Mouse (Mus musculus): ENCODE measurements around the gene Poc1a.
A peak's percentile ranks its signal among the peaks of the same experiment; 100 is the strongest.

The Poc1a gene

DNA sequence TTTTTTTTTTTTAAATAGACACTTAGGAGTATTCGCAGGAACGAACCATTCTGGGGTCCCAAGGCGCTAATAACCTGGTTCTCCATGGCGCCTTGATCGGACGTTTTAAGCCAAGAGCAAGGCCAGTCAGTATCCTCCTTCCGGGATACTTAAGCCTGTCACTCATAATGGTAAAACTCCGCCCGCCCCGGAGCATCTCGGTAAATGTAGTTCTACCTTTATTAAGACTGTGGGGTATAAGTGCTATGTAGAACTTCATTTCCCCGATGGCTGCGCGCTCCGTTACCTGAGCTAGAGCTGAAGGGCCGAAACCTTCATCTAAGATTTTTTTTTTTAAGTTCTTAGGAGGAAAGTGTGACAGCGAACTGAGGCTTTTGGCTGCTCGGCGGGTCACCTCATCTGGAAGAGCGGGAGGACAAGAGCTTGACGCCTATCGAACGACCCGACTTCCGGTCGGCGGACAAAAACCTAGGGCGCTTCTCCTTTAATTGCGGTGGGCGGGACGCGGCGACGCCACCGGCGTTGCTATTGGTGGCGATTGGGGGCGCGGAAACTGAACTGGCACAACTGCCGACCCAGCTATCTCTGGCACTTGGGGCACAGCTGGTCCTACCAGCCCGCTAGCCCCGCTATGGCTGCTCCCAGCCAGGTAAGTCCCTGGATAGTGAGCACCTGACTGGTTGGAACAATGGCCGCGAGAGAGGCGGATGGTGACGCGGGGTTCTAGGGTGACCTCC, at the start of gene Poc1a:
Gene Poc1a (plus strand): TSS at position 254 of the 737 bp plus-strand sequence.
- peak; percentile 92 for DNase-seq (ENCODE audit: low read depth)

DNA sequence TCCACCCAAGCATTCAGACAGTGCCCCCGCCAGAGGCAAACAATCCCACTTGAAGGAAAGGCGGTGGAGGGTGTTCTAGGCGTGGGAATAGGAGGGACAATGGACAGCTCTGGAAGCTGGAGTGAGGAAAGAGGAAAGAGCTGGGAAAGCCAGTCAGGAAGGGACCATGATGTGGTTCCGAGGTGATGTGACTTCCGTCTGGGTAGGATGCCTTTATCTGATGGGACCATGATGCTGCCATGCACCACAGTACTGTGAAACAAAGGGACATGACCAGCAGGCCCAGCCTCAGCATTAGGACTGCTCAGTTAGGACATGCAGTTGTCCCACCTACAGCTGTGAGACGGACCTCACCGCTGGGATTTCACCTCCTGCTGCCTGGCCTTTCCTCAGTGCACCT, 49.6 kb upstream of the Poc1a start:
- no peak for DNase-seq (ENCODE audit: low read depth)

DNA sequence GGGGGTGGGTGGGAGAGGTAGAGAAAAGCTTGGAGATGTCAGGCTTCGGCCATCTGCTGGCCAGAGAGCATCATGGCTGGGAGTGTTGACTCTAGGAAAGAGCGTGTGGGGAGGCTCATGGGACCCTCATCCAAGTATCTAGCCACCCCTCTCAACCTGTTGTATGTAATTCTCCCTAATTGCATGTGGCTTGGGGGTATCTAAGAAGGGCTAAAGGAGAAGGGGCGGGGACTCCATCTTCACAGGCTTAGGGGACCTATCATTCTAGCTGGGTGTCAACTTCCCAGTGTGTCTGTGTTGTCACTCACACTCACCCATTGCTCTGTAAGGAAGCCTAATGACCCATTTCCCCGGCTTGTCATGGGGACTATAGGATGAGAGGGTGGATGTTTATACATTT, 49.0 kb upstream of the Poc1a start:
- no peak for DNase-seq (ENCODE audit: low read depth)

DNA sequence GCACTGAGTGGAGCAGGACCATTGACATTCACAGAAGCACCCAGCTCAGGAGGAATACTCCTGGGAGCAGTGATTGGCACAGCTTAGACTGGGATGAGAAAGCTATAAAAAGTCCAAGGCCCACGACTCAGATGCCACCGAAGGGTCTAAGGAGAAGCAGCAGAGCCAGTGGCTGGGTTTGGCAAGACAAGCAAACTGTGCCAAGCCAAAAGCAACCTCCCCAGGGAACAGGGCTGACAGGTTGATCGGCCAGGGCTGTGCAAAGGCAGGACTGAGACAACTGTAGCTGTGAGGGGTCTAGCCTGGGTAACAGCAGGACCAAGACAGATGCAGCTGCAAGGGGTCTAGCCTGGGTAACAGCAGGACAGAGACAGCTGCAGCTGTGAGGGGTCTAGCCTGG, 47.9 kb upstream of the Poc1a start:
- DNase-seq (ENCODE audit: low read depth) = no peak

DNA sequence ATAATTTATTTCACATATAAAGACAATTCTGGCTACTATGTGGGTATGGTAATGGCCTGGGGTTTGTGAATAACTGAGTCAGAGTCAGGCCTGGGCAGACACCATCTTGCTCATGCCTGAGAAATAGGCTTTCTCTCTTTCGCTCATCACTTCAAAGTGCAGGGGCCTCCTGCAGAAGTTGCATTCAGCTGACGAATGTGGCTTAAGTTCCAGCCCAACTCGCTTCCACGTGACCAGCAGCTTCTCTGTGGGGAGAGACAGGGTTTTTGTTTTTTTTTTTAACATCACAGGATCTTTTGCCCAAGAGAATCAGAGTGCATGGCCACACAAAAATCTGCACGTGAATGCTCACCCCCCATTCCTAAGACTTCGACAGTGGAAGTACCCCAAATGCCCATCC, 46.9 kb upstream of the Poc1a start:
- DNase-seq (ENCODE audit: low read depth) = no peak

DNA sequence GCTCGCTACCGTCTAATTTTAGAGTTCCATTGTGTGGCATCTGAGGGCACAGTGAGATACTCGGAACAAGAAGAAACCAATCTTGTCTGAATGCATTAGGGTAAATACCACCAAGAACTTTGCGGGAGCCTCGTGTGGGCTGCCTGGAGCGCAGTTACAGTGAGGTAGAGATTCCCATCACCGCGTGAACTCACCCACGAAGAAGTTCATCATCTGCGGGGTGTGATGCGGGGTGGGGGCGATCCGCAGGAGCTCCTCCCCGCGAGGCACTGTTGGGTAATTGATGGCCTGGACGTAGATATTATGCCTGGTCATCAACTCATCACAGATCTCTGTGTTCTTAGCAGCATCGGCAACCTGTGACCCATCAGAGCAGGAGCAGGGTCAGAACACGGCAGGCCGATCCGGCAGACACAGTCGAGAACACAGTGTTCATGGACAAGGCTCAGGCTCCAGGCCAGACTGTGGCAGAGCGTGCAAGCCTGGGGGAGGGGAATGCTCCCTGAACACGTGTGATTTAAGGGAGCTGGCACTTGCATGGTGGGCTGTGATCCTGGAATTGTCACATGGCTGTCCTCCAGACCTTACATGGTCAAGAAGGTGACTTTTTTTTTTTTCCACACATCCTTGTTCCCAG, 45.5 kb upstream of the Poc1a start:
- DNase-seq (ENCODE audit: low read depth) = no peak

DNA sequence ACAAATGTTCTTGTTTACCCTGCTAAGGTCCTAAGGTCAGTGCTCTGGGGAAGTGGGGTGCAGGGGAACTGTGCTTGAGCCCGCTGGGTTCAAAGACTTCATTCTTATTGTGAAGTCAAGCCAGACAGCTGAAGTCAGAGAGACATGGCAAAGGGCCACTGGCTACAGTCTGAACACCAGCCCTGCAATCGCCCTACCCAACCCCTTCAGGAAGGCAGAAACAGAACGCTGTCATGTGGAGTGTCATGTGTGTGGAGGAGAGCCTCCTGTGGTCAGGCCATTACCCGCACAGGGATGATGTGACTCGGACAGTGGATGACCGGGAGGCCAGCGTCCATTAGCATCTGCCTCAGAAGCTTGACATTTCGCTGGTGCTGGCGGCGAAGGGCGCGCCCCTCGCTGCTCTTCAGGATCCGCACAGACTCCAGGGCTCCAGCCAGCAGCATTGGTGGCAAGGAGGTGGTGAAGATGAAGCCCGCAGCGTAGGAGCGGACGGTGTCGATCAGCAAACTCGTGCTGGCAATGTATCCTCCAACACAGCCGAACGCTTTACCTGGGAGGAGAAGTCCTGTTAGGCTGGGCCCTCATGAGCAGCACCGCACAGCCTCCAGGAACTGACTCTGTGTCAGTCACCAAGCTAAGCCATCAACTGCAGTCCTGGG, 44.6 kb upstream of the Poc1a start:
- DNase-seq (ENCODE audit: low read depth) = no peak

DNA sequence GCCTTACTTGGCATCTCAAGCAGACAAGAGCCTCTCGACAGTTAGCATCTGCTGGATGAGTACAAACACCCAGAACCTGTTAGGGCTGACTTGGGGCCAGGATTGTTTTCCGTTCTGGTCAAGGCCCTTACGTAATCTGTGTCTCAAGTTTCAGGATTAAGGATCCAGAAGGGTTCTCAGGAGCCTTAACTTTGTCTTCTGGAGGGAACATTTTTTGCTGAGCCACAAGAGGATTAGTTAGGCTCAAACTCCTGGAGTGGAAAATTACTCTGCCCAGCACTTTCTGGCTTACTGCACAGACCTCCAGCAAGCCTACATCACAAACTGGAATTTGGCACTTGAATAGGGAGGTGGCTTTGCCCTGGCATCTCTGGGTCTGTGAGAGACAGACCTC, 44.0 kb upstream of the Poc1a start:
- no peak for DNase-seq (ENCODE audit: low read depth)

DNA sequence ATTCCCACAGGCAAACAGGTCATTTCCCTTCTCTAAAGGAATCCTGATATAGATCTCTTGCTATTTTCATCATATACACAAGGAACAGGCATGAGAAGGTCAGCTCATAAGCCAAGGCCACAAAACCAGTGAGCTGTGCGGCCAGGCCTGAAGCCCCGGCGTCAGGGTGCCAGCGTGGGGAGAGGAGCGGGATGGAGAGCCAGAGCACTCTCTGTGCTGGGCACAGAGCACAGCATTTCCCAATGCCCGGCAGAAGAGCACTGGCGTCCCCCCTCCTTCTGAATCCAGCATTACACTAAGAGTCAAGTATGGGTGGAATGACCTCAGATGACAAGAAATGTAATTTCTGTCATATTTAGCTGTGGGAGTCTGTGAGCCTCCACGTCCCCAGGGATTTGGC, 43.5 kb upstream of the Poc1a start:
- DNase-seq (ENCODE audit: low read depth) = no peak

DNA sequence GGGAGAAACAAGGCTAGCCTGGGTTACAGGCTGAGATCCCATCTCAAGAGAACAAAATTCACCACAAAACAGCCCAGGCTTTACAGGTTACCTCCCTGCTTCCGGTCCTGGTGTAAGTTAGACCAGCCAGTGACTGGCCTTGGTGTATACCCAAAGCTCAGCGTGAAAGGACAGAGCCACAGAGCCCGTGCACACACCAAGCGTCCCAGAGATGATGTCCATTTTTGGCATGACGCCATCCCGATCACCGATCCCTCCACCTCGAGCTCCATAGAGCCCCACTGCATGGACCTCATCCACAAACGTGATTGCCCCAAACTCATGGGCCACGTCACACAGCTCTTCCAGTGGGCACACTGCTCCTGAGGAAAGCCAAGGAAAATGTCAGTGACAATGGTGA, 43.0 kb upstream of the Poc1a start:
- DNase-seq (ENCODE audit: low read depth) = no peak

DNA sequence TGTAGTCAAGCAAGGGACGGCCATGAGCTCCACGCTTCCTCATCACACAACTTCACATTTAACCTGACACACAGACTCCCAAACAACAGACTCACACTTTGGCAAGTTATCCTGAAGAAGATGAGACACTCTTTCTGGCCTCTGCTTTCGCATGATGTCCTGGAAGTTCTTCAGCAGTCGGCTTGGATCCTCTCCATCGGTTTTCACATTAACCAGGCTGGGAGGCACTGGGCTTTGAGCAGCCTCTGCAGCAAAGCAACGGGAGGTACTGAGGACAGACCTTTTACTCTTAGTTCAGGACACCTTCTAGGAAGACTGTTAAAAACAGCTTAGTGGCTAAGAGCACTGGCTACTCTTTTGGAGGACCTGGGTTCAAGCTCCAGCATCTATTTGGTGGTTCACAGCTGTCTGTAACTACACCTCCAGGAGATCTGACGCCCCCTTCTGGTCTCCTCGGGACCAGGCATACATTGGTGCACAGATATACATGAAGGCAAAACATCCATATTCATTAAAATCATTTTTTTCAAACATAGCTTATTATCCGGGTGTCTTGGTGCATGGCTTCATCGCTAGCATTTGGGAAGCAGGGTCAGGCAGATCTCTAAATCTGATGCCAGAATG, 39.2 kb upstream of the Poc1a start:
- DNase-seq (ENCODE audit: low read depth) = no peak

DNA sequence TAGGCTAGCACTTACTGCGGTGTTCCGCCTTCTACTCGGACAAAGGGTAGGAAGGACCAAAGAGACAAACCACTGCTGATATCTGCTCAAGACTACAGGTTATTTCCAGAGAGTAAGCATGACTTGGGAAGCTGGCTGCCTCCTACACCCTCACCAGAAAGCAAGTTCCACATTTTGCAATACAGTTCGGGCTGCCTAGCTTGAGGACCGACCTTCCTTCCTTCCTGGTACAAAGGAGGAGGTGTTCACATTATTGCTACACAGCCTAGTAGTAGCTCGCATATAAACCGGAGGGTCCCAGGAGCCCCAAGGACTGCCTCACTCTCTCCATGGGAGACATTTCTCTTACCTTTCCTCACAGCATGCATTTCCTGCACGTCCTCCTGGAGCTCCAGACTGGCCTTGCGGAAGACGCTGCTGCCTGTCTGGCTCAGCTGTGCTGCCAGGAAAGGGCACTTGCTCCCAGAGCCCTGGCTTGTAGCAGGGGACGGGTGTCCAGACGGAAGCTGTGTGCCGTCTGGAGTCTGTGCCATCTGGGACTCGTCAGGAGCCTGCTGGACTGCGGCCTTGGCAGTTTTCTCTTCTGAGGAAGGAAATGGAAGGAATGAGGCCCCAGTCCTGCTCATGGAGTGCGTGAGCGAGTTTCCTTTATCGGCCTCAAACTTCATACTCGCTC, 37.9 kb upstream of the Poc1a start:
- DNase-seq (ENCODE audit: low read depth) = no peak

DNA sequence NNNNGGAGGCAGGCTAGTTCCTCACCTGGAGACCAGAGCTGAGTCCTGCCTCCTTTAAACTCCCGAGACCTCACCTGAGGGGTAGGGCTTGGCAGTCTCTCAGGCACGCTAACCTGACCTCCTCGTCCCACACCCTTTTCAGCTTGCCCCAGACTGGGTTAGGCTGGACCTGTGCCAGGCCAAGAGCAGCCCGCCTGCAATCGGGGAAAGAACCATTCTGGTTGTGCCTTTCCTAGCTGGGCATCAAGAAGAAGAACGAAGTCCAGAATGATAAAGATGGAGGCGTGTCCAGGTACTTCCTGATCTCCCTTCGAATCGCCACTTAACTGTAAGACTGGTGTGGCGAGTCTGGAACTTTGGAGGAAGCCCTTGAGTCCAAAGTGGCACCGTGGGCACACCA, 31.3 kb upstream of the Poc1a start:
- no peak for DNase-seq (ENCODE audit: low read depth)

DNA sequence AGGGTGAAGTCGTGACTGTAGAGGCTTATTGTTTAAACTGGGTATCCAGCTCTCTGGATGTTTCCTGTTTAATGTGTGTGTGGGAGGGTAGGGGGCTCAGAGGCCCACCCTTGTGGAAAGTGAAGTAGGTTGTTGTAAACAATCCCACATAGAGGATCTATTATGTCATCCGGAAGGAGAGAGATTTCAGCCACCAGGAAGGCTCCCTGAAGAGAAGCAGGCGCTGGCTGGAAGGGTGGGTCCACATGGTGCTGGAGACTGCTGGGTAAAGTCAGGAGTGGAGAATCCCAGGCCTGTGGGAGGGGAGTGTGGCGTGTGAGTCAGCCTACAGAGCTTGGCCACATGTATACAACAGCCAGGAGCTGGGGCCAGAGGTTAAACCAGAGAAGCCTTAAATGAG, 30.6 kb upstream of the Poc1a start:
- DNase-seq (ENCODE audit: low read depth) = no peak

DNA sequence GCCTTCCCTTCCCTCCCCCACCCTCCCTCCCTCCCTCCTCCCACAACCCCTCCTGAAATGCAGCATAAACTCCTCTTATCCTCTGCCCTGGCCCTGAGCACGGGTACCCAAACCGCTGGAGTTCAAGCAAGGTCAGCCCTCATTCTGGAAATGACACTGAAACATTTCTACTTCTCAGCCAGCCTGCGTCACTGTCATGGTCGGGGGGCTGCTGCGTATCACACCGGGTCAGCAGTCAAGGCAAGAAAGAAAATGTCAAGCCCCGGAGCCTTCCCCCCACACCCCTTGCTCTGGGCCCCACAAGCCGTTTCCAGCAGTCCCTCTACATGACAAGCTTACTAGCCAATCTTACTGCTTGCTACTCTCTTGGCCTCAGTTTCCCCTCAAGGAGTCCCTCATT, 29.8 kb upstream of the Poc1a start:
- DNase-seq (ENCODE audit: low read depth) = no peak

DNA sequence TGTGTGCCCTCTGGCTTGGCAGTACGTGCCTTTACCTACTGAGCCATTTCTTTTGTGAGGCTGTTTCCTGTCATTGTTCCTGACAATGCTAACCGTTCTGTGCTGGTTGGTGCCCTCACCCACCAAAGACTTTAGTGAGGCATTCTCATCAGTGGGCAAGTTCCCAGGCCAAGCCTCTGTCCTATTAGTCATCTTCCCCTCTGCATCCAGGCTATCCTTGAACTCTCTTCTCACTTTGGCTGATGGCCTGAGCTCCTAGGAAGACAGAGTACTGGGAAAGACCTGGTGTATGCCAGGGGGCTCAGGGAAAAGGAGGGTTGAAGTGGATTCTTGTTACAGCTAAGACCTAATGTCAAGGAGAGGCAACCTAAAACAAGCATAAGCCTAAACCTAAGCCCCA, 26.9 kb upstream of the Poc1a start:
- no peak for DNase-seq (ENCODE audit: low read depth)

DNA sequence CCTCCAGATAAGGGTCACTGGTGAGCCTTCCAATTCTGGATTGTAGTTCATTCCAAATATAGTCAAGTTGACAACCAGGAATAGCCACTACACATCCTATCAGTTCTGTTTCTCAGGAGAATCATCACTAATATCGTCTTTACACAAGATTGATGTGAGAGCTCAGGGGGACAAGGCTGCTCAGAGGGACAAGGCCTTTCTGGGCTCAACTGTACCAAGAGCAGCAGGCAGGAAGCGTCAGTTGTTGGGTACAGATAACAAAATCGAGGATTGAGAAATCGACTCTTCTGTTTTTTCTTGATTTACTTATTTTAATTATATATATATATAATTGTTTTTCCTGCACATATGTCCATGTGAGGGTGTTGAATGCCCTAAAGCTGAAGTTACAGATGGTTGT, 22.4 kb upstream of the Poc1a start:
- no peak for DNase-seq (ENCODE audit: low read depth)

DNA sequence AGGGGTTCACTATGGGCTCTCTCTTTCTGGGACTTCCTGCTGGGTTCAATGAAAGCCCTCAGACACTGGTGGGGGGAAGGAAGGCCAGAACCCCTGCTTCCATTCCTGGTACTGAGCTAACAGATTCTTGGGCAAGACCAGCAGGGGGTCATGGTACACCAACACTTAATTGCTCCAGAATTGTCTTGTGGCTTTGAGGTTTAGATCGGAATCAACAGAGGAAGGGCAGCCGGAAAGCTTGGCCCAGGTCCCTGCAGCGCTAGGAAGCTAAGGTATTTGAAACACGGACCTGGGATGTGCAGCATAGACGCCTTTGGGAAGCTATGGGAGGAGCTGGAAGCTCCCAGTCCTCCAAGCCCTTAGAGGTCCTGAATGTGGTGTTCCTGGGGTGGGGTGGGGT, 21.9 kb upstream of the Poc1a start:
- DNase-seq (ENCODE audit: low read depth) = no peak

DNA sequence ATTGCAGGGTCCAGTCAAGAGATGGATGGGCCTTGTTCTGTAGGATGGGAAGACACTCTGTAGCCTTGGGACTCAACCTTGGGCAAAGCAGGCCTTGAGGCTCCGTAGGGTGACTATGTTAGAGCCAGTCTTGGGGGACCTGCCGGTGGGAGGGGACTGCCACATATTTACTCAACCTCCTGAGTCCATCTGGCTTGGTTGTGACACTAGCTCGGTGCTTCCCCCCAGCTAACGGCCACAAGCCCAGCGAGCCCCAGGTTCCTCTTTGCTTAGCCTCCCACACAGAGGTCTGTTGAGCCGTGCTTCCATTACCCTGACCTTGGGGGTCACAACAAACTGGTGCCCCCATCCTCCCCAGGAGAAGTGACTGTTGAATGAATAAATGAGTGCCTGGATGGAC, 19.8 kb upstream of the Poc1a start:
- no peak for DNase-seq (ENCODE audit: low read depth)

DNA sequence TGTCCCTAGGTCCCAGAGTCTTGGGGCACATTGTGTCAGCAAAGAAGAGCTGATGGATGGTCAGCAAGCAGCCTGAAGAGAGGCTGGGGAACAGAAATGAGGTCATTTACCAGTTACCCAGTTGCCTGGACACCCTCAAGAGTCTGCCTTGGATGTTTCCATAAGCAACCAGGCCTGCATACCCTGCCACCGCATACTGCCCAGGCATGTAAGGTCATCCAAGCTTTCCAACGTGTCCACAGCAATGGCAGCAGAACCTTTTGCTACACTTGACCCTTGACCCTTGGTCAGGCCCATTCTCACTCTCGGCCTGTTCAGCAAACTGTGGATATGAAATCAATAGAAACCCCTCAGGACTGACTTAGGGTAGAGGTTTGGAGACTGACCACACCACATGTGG, 19.4 kb upstream of the Poc1a start:
- no peak for DNase-seq (ENCODE audit: low read depth)

DNA sequence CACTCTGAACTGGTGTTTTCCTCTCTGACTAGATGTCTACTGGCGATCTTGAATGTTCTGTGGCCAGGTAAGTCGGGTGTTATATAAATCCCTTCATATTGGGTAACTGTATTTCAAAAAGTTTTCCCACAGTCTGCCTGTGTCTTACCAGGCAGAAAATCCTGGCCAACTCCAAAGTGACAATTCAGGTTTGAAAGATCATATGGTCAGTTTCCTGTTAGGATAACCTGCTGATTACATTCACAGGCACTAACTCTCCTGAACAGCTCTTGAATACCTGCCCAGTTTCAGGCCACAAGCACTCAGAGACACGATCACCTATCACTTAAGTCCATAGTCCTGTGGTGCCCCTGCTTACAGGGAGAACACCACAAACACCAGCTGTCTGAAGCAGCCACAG, 18.8 kb upstream of the Poc1a start:
- DNase-seq (ENCODE audit: low read depth) = no peak

DNA sequence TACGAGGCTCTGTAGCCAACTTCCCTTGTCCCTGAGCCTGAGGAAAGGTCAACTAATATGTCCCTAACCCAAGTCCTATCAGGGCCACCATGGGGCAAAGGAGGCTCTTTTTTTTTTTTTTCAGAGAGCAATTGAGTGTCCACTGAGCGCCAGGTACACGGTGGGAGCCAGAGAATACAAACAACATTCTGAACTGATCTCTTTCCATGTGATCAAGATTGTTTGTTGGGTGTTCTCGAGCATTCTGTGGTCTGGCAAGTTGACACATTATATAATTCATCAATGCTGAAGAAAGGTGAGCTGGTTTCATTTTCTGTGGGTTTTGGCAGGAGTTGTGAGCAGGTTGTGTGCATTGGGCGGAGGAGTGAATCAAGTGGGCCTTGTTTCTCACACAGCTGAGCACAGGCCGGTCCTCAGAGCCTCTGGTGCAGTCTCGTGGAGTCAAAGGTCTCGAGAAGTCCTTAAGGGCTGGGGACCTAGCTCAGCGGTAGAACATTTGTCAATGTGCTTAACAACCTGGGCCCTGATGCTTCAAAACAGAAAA, 17.4 kb upstream of the Poc1a start:
- DNase-seq (ENCODE audit: low read depth) = no peak
